8 mouse cellular contexts compared by ENCODE assay signal in the genomic region with DNA sequence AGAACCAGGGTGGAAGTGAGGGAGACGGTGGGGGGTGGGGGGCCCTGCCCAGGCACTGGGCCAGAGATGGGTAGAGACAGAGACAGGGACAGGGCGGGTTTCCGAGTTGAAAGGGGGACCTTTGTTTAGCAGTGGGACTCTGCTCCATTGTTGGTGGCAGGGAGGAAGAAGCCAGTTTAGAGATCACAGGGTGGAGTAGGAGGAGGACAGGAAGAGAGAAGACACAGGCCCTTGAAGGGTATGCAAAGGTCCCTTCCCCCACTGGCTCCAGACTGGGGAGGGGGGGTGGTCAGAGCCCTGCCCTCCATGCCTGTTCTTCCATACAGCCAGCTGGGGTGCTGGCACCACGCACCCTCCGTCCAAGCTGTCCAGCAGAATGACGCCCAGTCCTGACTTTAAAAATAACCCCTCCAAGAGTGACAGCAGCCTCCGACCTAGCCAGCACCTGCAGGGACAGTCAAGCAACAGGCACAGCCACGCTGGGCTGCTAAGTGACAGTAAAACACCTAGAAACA. TPM values are rescaled to one million over a fixed set of nuclear protein-coding genes. Genes with fewer than 3 reads are reported as not detected.
DNase-seq lines count a peak whose midpoint lies in the region; ATAC-seq and TF ChIP-seq lines count a peak whose summit lies in the region.

No protein-coding gene starts in this region.

- H3K4me2 ChIP-seq in forebrain, embryonic 11.5 days (ENCODE audit: low read depth, low read length, severe bottlenecking), result no peak overlapping the region

- H3K4me3 ChIP-seq in E14TG2a.4 (replicated peaks; ENCODE audit: low read length), result peak overlapping the region; percentile 70
- H3K4me3 ChIP-seq in forebrain, embryonic 11.5 days (ENCODE audit: low read depth, low read length), result no peak overlapping the region

- H3K9ac ChIP-seq in forebrain, embryonic 11.5 days (ENCODE audit: low read length), result no peak overlapping the region

- ATAC-seq in forebrain, embryonic 11.5 days (replicated peaks; ENCODE audit: low FRiP score), result no peak

- peak; percentile 85 for DNase-seq in cerebellum, adult 11 months
- peak; percentile 82 to 83 for DNase-seq in heart, adult 9 months (ENCODE audit: low spot score in 2 of 2)
- peak; percentile 70 for DNase-seq in kidney, adult 9 months
- peak; percentile 87 for DNase-seq in lung, postnatal 25 days (ENCODE audit: low spot score)
- no peak for DNase-seq in layer of hippocampus, postnatal 10 days (ENCODE audit: low spot score in 2 of 2)
- DNase-seq in forebrain, embryonic 11.5 days (ENCODE audit: low spot score), result no peak
- no peak for DNase-seq in right cerebral cortex, adult 18-20 months

- 46% methylated on average over 8 of the region's 8 CpGs for WGBS in forebrain, embryonic 11.5 days

- no peak for TF ChIP-seq CTCF in E14TG2a.4 (conservative IDR thresholded peaks at IDR 0.05; ENCODE audit: low read length)

- H3K36me3 ChIP-seq in E14TG2a.4 (ENCODE audit: insufficient read depth, low read length), result peaks cover 49% of the 10 kb centered on the region
- no peaks in the 10 kb centered on the region for H3K36me3 ChIP-seq in forebrain, embryonic 11.5 days (ENCODE audit: control insufficient read depth, insufficient read depth, low read length)

- peaks cover 99% of the 10 kb centered on the region for H3K4me1 ChIP-seq in E14TG2a.4 (replicated peaks; ENCODE audit: low read depth, low read length)
- H3K4me1 ChIP-seq in forebrain, embryonic 11.5 days (replicated peaks; ENCODE audit: control insufficient read depth, insufficient read depth, low read length), result no peaks in the 10 kb centered on the region

- no peak overlapping the region for H3K27ac ChIP-seq in forebrain, embryonic 11.5 days (ENCODE audit: low read depth, low read length)

- H3K27me3 ChIP-seq in E14TG2a.4 (ENCODE audit: insufficient read depth, low read length), result no peaks in the 10 kb centered on the region
- H3K27me3 ChIP-seq in forebrain, embryonic 11.5 days (ENCODE audit: control insufficient read depth, insufficient read depth, low read length), result no peaks in the 10 kb centered on the region

- H3K9me3 ChIP-seq in E14TG2a.4 (ENCODE audit: low read length), result no peaks in the 10 kb centered on the region
- H3K9me3 ChIP-seq in forebrain, embryonic 11.5 days (ENCODE audit: control insufficient read depth, low read length), result no peaks in the 10 kb centered on the region

RNA-seq across cellular contexts. Expression of gene Jup, which starts 7.6 kb away (rescaled TPM):
- 10 to 100 TPM; 46.2 to 51.1 TPM for total RNA-seq in layer of hippocampus, postnatal 10 days (2021)
- polyA plus RNA-seq in forebrain, embryonic 11.5 days (2014; fragmentation: Nextera tagmentation; extraction: Ambion mirVana), result 33.3 and 35.5 TPM in 2 replicates

RNA-seq across cellular contexts. Expression of gene P3h4, which starts 24.6 kb away (rescaled TPM):
- total RNA-seq in layer of hippocampus, postnatal 10 days (2021), result 1 to 10 TPM; 8.9 TPM
- polyA plus RNA-seq in forebrain, embryonic 11.5 days (2014; fragmentation: Nextera tagmentation; extraction: Ambion mirVana), result 17.8 and 18.9 TPM in 2 replicates

RNA-seq across cellular contexts. Expression of gene Fkbp10, which starts 25.5 kb away (rescaled TPM):
- 10 to 100 TPM; 15.1 to 15.2 TPM for total RNA-seq in layer of hippocampus, postnatal 10 days (2021)
- 36.6 and 41.2 TPM in 2 replicates for polyA plus RNA-seq in forebrain, embryonic 11.5 days (2014; fragmentation: Nextera tagmentation; extraction: Ambion mirVana)

RNA-seq across cellular contexts. Expression of gene Hap1, which starts 34.1 kb away (rescaled TPM):
- 100 to 1,000 TPM; 124 to 125 TPM for total RNA-seq in layer of hippocampus, postnatal 10 days (2021)
- polyA plus RNA-seq in forebrain, embryonic 11.5 days (2014; fragmentation: Nextera tagmentation; extraction: Ambion mirVana), result 39.0 and 46.1 TPM in 2 replicates

RNA-seq across cellular contexts. Expression of gene Nt5c3b, which starts 51.6 kb away (rescaled TPM):
- 10 to 100 TPM; 60.5 to 66.4 TPM for total RNA-seq in layer of hippocampus, postnatal 10 days (2021)
- 104 and 115 TPM in 2 replicates for polyA plus RNA-seq in forebrain, embryonic 11.5 days (2014; fragmentation: Nextera tagmentation; extraction: Ambion mirVana)

Comparison
In these comparisons a context has a peak if more than half of its experiments do, and no peak if none do; other contexts are left out.
1. DNase-seq: peak in cerebellum, adult 11 months (single experiment), heart, adult 9 months (2 of 2), kidney, adult 9 months (single experiment) and lung, postnatal 25 days (single experiment); none in layer of hippocampus, postnatal 10 days (0 of 2), forebrain, embryonic 11.5 days (single experiment) and right cerebral cortex, adult 18-20 months (single experiment).